Mouse (Mus musculus): Measurements from ENCODE around the gene Gm21409.
"Not testable (repeated sequence)": the region's sequence is repeated elsewhere in the genome, so short reads cannot be mapped to it uniquely, and the experiment has no call there.

Gm21409 gene

GRCm38 (mm10) chrY:84746385-84746784 lies at the start of gene Gm21409:
Gene Gm21409 (plus strand): TSS chrY:84746685.
- not testable (repeated sequence) for DNase-seq (ENCODE audit: low spot score)
